Mouse (Mus musculus): Measurements from ENCODE around the gene Clmp.

Gene Clmp

DNA sequence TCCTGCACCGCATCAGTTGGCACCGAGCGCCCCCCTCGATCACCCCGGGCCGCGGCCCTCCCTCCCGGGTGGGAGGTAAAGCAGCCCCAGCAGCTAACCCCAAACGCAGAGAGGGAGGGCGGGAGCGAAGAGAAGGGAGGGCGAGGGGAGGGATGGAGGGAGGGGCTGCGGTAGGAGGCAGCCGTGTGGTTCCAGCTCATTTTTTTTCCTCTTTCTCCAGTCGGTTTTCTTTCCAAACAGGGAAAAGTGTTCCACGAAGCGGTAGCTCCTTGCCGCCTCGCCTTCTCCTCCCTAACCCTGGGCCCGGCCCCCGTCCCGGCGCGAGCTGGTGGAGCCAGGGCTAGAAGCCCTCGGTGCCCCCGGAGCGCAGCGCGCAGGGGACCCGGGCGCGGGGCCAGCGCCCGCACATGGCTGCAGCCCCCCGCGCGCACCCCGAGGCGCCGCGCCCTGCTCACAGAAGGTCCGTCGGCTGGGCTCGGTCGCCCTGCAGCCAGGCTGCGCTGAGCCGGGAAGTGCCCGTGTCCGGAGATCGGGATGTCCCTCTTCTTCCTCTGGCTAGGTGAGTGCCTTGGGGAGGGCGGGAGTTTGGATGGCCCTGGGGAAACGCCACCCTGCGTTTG is at the start of gene Clmp:
Gene Clmp (plus strand): TSS at position 162 of the 620 bp plus-strand sequence.
- peak; percentile 38 for DNase-seq

DNA sequence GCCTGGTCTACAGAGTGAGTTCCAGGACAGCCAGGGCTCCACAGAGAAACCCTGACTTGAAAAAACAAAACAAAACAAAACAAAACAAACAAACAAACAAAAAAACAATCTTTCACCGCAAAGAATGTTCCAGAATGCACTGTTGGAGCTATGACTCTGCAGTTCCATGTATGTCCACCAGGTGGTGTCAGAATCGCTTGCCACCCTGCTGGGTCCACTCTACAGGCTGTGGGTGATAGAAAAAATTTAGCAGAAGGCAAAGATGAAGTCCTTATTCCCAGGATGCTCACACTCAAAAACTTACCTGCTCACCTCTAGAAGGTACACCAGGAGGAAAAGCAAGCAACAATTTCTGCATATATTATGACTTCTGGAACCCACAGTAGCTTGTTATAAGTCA is 49.7 kb upstream of the Clmp start:
- peak; percentile 44 for DNase-seq

- DNase-seq: no peak
Measured at GRCm38 (mm10) chr9:40637705-40638393, 47.9 kb upstream of the Clmp start.

GRCm38 (mm10) chr9:40638394-40639049 is 47.2 kb upstream of the Clmp start:
- DNase-seq: peak; percentile 7

DNA sequence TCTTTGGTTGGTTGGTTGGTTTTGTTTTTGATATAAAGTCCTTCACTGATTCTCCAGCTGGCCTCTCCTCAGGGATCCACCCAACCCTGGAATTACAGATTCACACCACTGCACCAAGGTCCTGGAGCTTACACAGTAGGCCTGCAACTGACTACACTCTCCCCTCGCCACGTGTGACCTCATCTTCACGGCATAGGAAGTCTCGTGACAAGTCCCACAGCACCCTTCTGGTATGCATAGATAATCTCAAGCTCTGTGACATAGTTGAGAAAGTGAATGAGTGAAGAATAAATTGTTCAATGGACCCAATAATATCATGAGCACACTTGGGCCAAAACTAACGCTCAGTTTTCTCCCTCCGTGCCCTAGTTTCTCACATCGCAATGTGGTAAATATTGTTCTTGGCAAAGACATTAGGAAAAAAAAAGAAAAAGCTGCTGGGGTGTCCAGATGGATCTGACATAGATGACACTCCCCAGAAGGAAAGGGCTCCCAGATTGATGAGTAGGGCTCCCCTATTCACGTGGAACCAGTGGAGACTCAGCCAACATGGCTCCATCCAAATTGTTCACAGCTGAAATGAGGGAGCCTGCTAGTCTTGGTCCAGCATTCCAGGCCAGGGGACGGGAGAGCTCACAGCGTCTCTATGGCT is 46.1 kb upstream of the Clmp start:
- DNase-seq: no peak

- DNase-seq: no peak
Measured at GRCm38 (mm10) chr9:40641318-40641717, 44.4 kb upstream of the Clmp start.

- DNase-seq: no peak
Measured at GRCm38 (mm10) chr9:40642470-40643220, 43.1 kb upstream of the Clmp start.

DNA sequence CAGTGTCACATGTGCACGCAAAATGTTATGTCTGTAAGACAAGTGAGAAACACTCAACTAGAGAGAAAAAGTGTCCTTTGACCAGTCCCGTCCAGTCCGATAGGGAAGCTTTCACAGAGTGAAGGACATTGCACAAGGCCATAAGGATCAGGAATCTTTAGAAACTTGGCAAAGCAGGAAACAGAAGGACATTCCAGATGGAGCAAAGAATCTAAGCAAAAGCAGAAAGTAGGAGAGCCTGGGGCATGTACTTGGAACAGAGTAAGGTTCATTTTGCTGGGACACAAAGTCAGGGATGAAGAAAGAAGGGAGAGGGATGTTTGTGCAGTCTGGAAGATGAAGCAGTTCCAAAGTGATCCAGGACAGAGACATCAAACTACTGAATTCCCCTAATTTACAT is 36.3 kb upstream of the Clmp start:
- no peak for DNase-seq

DNA sequence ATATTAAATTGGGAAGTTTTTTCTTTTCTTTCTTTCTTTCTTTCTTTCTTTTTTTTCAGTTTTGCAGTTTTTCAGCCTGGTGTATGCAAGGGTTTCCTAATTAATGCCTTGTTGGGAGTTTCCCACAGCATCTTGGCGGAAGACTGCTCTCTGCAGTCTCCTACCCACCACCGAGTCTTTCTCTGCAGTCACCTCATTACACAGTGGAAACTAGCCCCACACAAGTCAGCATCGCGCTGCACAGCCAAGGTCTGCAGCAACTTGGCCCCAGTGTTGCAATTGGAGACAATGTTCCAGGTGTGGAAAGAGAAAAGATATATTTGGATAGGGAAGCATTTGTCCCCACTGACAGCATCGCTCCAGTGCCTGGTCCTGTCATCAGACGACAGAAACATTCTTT is 35.8 kb upstream of the Clmp start:
- no peak for DNase-seq

- DNase-seq: no peak
Measured at GRCm38 (mm10) chr9:40651239-40651859, 34.4 kb upstream of the Clmp start.

DNA sequence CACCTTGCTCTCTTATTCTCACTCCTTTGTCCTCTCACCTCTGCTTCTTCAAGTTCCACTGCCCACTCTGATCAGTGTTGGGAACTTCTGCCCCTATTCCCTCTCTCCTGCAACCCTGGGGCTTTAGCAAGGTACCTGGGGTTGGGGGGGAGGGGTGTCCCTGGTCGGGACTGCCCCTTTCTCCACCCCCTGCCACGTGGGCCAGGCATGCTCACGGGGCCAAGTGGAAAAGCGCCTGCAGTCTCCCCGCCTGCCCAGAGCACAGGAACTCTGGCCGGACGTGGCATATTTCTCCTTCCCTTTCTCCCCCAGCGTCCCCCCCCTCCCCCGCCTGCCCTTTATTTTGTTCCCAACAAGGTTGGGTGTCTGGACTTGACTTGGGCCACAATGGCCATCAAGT is 33.0 kb upstream of the Clmp start:
- peak; percentile 28 for DNase-seq

DNA sequence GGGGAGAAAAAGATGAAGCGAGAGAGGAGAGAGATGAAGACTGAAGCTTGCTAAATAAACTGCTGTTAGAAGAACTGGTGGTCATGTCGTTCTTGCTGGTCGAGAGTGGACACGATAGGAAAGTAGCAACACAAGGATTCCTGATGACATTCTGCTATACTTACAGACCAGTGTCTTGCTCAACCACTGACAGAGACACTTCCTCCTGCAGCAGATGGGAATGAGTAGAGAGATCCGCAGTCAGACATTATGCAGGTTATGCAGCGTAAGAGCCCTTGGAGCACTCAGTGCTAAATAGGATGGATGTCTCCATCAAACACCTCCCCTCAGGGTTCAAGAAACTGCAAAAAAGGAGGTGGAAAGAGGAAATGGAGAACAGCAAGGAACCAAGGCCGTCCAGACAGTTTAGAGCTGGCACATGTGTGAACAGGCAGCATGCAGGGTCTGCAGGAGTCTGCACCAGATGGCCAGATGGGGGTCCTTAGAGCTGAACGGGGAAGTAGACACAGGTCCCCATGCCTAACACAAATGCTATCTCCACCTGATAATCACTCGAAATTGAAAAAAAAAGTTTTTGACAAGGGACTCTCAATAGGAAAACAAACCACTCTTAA is 19.5 kb upstream of the Clmp start:
- no peak for DNase-seq

DNA sequence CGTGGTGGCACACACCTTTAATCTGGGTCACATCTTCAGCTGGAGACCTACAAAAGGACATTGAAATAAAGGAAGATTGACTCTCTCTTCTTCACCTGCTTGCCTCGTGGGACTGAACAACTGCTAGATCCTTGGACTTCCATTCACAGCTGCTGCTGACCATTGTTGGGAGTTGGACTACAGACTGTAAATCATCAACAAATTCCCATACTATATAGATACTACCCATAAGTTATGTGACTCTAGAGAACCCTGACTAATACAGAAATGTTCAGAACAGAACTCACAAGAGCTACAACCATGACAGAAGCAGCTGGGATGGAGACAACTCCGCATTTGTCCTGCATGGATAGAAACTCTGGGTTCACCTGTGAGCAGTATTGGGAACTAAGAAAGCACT is 15.4 kb upstream of the Clmp start, which contains the start of gene Gm21915:
Gene Gm21915 (plus strand): TSS at position 301 of the 400 bp plus-strand sequence.
- DNase-seq: no peak

GRCm38 (mm10) chr9:40671323-40671930 is 14.3 kb upstream of the Clmp start:
- no peak for DNase-seq

DNA sequence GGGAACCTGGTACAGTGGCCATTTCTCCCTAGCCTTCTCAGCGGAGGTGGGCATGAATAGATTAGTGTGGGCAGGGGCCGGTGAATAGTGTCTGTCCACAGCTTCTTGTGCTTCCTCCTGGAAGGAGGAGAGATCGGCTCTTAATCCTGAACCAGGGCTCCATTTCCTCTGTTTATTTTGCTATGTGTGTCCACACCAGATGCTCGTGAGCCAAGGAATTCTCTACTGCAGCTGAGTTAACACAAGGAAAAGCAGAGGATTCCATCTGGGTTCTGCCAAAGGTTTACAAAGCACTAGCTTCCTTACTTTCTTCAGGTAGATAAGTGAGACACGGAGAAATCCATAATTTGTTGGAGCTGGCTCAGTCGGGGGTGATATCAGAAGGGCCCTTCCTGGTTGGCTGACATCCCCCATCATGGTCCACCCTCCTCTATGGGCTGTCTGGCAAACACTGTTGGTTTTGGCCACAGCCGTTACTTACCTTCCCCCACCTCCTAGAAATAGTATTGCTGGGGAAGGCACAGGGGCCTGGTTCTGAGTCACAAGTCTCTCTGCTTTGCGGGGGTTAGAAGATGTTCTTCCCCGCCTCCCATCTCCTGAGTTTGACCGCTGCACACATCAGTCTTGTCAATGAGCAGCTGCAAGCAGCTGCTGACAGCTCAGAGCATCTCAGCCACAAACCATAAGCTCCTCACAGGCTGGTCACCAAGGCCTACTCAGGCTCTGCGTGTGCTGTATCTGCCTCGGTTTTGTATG is 10.4 kb upstream of the Clmp start:
- DNase-seq: no peak

DNA sequence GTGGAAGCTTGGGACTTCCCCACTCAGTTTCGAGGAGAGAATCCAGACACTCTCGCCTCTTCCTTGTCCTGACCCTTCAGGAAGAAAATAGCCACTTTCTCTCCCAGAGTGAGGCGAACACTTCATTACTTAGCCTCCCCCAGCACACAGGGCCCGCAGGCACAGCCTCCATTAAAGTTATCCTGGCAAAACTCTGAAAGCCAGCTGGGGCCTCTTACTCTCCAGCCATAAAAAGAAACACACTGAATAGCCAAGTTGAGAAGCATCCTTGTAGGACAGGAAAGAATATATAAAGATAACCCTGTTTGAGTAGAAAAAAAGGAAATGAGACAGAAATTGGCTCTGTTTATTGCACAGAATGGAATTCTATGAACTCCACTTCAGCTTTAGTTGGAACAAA is 7.1 kb upstream of the Clmp start:
- no peak for DNase-seq

DNA sequence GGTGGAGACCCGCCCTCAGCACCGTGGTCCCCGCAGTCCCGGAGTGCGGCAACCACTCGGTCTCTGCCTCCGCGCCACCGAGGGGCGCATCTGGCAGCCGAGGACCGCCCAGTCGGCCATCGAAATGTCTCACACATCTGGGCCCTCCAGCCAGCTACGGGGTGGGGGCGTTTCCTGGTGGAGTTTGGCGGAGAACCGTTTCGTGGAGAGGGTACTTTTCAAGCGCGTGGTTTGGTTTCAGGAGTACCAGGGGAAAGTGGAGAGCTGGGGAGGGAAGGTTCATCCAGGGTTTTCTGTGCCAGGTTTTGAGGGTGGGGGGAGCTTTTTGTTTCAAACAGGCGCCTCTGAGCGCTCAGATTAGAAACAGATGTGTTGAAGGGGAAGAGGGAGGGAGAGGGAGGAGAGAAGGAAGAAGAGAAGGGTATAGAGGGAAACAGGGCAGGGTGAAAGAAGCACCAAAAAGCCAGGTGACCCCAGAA is 698 bp downstream of the Clmp start:
- DNase-seq: peak; percentile 15

- no peak for DNase-seq
Measured at GRCm38 (mm10) chr9:40687053-40687452, 1.3 kb downstream of the Clmp start.

- no peak for DNase-seq
Measured at GRCm38 (mm10) chr9:40687553-40687952, 1.8 kb downstream of the Clmp start.

- no peak for DNase-seq
Measured at GRCm38 (mm10) chr9:40690511-40690910, 4.7 kb downstream of the Clmp start.

- no peak for DNase-seq
Measured at GRCm38 (mm10) chr9:40693026-40693425, 7.3 kb downstream of the Clmp start.
